Mouse (Mus musculus): ENCODE measurements around the gene Klf13. TPM values are rescaled to one million over a fixed set of nuclear protein-coding genes. Genes with fewer than 3 reads are reported as not detected.

The Klf13 gene
- total and polyA plus RNA-seq, 3 experiments, result 1.7 to 9.7 (median 3.7) TPM

DNA sequence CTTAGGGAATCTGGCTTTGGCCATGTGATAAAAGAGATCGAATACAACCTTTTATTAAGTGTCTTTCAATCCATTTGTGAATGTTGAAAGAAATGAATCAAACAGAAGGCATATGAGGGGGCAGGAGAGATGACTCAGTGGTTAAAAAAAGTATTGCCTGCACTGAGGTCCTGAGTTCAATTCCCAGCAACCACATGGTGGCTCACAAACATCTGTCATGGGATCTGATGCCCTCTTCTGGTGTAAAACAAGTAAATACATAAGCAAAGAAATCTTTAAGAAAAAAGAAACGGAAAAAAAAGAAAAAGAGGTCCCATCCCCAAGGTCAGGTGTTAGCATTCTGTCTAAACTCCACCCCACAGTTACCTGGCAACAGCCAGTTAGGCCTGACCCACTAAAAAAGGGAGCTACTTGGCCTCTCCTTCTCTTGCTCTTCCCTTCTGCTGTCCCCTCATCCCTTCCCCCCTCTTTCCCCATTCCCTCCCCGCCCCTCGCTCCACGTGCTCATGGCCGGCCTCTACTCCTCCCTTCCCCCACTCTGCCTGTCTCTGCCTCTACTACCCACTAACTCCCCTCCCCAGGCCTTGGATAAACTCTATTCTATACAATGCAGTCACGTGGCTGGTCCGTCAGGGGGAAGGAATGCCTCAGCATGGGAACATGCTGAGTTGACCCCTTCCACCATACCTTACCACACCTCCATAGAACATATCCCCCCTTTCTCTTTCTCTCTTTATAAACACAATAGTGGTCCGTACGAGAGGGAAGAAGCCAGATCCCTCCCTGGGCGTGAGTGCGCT is 25.6 kb downstream of the Klf13 start:
- dilution Hi-C loops (cut with MboI; ENCODE audit: extremely low pct_ligation_motif_present, extremely low pct_unique_long_range_greater_than_20kb, low sequenced_read_pairs) (no loop called here), in situ Hi-C loops (cut with MboI; ENCODE audit: low pct_ligation_motif_present, low pct_unique_long_range_greater_than_20kb, low sequenced_read_pairs) (no loop called here)
- peaks cover 0 to 5% of the 10 kb centered on the region in 2 experiments for H3K36me3 ChIP-seq (replicated peaks in 1 of 2; ENCODE audit: control insufficient read depth in 1 of 2, insufficient read depth in 1 of 2, low read length in 1 of 2)
- H3K79me2 ChIP-seq (replicated peaks; ENCODE audit: control insufficient read depth, extremely low read depth, insufficient read depth, poor library complexity, severe bottlenecking), result peaks cover 8% of the 10 kb centered on the region
- H3K27me3 ChIP-seq (replicated peaks), result no peaks in the 10 kb centered on the region
- peaks cover 43 to 81% of the 10 kb centered on the region in 2 experiments for H3K4me1 ChIP-seq (ENCODE audit: control insufficient read depth in 1 of 2, insufficient read depth in 2 of 2)
- H3K4me3 ChIP-seq (replicated peaks in 1 of 3; ENCODE audit: low read depth in 2 of 3, low read length in 2 of 3, poor library complexity in 1 of 3), result no peak overlapping the region
- H3K27ac ChIP-seq (ENCODE audit: insufficient read depth, low read depth), result peak overlapping the region; percentile 100
- no peaks in the 10 kb centered on the region for H3K9me3 ChIP-seq (replicated peaks; ENCODE audit: low read length)
- H3K9ac ChIP-seq (ENCODE audit: insufficient read depth, low read depth), result no peak overlapping the region
- DNase-seq (ENCODE audit: extremely low read depth), result no peak
- TF ChIP-seq KAT2A (IDR thresholded peaks at IDR 0.05; ENCODE audit: insufficient replicate concordance, low read length) (no peak), E2F4 (IDR thresholded peaks at IDR 0.05; ENCODE audit: insufficient replicate concordance, low read depth, low read length) (no peak), MYC (IDR thresholded peaks at IDR 0.05; ENCODE audit: low read depth, low read length) (peak; percentile 72; the same call in 1 of the 2 replicates), ZC3H11A (IDR thresholded peaks at IDR 0.05; ENCODE audit: low read depth, low read length) (no peak), UBTF (IDR thresholded peaks at IDR 0.05; ENCODE audit: low read depth, low read length) (no peak), ZKSCAN1 (IDR thresholded peaks at IDR 0.05; ENCODE audit: borderline replicate concordance, low read depth, low read length) (no peak), MXI1 (IDR thresholded peaks at IDR 0.05; ENCODE audit: low read depth, low read length) (0 out of 2 replicates have a peak, but pooled peaks have one; percentile 37), TCF12 (IDR thresholded peaks at IDR 0.05; ENCODE audit: low read depth, low read length) (no peak), USF1 (IDR thresholded peaks at IDR 0.05; ENCODE audit: low read depth, low read length) (no peak), RAD21 (IDR thresholded peaks at IDR 0.05; ENCODE audit: low read depth, low read length) (peak; percentile 26), SMC3 (IDR thresholded peaks at IDR 0.05; ENCODE audit: low read depth, low read length) (peak; percentile 39), MAX (IDR thresholded peaks at IDR 0.05; ENCODE audit: low read length) (no peak), JUND (conservative IDR thresholded peaks at IDR 0.05; ENCODE audit: low read depth, low read length) (no peak), RCOR1 (conservative IDR thresholded peaks at IDR 0.05; ENCODE audit: low read depth, low read length) (no peak), CHD2 (IDR thresholded peaks at IDR 0.05; ENCODE audit: low read length) (no peak; the same call in 1 of the 2 replicates), ZNF384 (IDR thresholded peaks at IDR 0.05; ENCODE audit: low read depth, low read length) (peak; percentile 73), CTCF (conservative IDR thresholded peaks at IDR 0.05 in 1 of 2, IDR thresholded peaks at IDR 0.05 in 1 of 2; ENCODE audit: low read depth in 2 of 2, low read length in 2 of 2) (peak in 1 of 2 experiments; percentile 56; a peak in 2 of 4 replicates)
- H3K4me2 ChIP-seq (ENCODE audit: insufficient read depth, low read depth, poor library complexity, severe bottlenecking), result peak overlapping the region; percentile 64; the same call in 1 of the 2 replicates

DNA sequence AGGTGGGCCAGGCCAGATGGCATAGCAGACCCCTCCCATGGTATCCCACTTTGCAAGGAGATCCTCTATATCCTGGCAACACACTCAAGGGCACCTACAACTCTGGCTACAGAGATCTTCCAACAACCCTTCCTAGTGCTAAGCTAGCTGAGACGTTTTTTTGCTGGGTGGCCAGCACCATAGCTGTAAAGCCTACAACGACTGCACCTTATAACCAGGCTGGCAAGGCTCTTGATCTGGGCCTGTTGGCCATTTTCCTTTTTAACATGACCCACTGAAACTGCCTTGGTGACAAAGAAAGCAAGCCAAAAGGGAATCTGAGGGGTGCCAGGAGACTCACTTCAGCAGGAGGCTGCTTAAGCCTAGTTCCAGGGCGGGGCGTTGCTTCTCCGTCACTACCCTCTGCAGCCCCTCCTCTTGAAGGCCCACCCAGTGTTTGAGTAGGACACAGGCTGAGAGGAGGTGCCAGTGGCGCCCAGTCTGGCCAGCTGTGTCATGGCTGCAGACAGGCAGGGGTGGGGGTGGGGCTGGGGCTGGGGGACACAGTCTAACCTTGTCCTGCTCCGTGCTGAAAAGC is 26.4 kb downstream of the Klf13 start:
- Histone ChIP-seq H3K9ac (ENCODE audit: insufficient read depth, low read depth) (peak overlapping the region; percentile 44; the same call in 1 of the 2 replicates), H3K27me3 (replicated peaks) (no peaks in the 10 kb centered on the region), H3K36me3 (replicated peaks in 1 of 2; ENCODE audit: control insufficient read depth in 1 of 2, insufficient read depth in 1 of 2, low read length in 1 of 2) (peaks cover 0 to under 1% of the 10 kb centered on the region in 2 experiments), H3K4me2 (ENCODE audit: insufficient read depth, low read depth, poor library complexity, severe bottlenecking) (peak overlapping the region; percentile 64), H3K4me3 (replicated peaks in 1 of 3; ENCODE audit: low read depth in 2 of 3, low read length in 2 of 3, poor library complexity in 1 of 3) (peak overlapping the region in 1 of 3 experiments; percentile 12), H3K79me2 (replicated peaks; ENCODE audit: control insufficient read depth, extremely low read depth, insufficient read depth, poor library complexity, severe bottlenecking) (peaks cover 8% of the 10 kb centered on the region), H3K4me1 (ENCODE audit: control insufficient read depth in 1 of 2, insufficient read depth in 2 of 2) (peaks cover 38 to 76% of the 10 kb centered on the region in 2 experiments), H3K9me3 (replicated peaks; ENCODE audit: low read length) (no peaks in the 10 kb centered on the region), H3K27ac (ENCODE audit: insufficient read depth, low read depth) (peak overlapping the region; percentile 100)
- dilution Hi-C loops (cut with MboI; ENCODE audit: extremely low pct_ligation_motif_present, extremely low pct_unique_long_range_greater_than_20kb, low sequenced_read_pairs), result no loop called here
- peak; percentile 53 for DNase-seq (ENCODE audit: extremely low read depth)
- in situ Hi-C loops (cut with MboI; ENCODE audit: low pct_ligation_motif_present, low pct_unique_long_range_greater_than_20kb, low sequenced_read_pairs), result no loop called here
- TF ChIP-seq UBTF (IDR thresholded peaks at IDR 0.05; ENCODE audit: low read depth, low read length), result 0 out of 2 replicates have a peak, but pooled peaks have one; percentile 25
- TF ChIP-seq MAFK (IDR thresholded peaks at IDR 0.05; ENCODE audit: insufficient replicate concordance, low read length), result no peak
- no peak for TF ChIP-seq USF1 (IDR thresholded peaks at IDR 0.05; ENCODE audit: low read depth, low read length)
- TF ChIP-seq TBP (conservative IDR thresholded peaks at IDR 0.05; ENCODE audit: low read depth, low read length), result 0 out of 2 replicates have a peak, but pooled peaks have one; percentile 5

Data from CH12.LX (cell line).